Mouse (Mus musculus): ENCODE measurements around the gene Hemk1.

The Hemk1 gene

GRCm38 (mm10) chr9:107338172-107338883 lies at the start of gene Hemk1:
Hemk1 (minus strand) TSS chr9:107338350.
- peak; percentile 81 for DNase-seq

DNA sequence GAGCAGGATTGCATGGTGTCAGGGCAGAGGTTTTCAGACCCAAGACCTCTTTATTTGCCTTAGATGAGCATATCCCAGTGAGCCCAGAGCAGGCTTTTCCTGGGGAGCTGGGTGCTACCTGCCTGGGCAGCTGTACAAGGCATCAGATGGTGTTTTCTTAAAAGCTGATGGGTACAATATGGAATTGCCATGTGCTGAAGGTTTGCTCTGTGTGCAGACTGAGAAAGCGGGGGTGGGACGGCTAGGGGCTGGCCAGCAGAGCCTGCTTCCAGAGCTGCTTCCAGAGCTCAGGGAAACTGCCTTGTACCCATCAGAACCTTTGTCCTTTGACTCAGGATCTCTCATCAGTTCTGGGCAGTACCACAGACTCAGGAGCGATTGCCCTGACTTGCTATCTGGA lies 49.6 kb upstream of the Hemk1 start:
- DNase-seq = no peak

DNA sequence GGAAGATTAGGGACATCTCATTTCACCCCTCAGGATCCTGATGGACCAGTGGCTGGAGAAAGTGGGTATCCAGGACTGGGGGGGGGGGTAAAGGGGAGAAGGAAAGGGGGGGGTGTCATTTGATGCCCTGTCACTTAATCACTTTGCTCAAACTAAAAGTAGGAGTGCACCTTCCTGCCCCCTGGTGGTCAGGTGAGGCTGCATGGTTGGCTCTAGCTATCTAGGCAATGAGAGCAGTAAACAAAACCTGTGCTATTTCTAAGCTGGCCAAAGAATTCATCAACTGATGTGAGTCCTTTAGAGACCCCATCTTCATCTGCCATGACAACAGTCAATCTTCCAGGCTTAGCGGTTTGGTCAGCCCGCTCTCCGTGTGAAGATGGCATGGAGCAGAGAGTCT lies 48.6 kb upstream of the Hemk1 start:
- DNase-seq = peak; percentile 56

DNA sequence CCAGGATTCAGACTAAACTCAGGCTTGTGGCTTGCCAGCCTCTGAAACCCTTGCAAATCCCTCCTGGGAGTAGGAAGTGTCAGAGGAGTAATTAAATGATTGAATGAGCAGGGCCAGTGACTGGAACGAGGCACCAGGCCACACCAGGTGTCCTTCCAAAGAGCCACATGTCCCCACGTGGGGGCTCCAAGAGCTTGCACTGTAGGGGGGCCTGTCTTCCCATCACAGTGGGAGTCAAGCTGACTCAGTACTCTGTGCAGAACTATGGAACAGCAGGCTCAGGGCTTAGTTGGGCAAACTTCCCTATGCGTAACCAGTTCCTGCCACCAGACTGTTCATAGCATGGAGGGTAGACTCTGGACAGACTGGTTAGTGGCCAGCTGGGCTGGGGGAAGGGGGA lies 46.2 kb upstream of the Hemk1 start:
- no peak for DNase-seq

DNA sequence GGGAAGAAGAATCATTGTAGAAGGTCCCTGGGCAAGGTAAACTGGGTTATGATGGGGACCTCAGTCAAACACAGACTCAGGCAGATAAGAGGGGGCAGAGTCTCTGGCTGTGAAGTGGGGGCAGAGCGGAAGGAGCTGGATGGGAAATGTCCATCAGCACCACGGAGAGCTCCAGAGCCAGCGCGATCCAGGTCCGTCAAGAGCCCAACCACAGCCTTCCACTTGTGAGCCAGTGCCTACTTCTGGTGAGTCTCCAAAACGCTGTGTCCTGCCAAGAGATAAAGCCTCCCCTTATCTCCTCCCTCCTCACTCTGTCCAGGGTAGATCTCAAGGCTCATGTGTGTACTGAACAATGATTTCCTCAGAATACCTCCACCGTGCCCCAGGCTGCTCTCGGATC lies 43.6 kb upstream of the Hemk1 start:
- no peak for DNase-seq

- DNase-seq = no peak
These were observed 39.9 kb upstream of the Hemk1 start for GRCm38 (mm10) chr9:107377961-107378512.

DNA sequence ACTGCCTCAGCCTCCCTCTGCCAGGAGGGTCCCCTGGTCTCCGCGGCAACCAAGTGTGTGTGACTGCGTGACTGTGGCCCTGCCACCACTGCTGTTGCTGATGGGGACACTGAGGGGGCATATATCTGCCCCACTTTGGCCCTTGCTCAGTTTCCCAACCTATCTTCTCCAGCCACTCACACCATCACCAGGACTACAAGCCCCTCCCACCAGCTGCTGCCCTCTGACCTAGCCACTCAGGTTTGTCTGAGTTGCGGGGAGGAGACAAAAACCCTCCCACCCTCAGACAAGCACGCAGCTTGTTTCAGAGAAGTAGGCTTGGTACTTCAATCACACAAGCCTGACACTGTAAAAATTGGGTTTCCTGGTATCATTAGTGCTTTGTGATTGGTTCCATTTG lies 37.3 kb upstream of the Hemk1 start:
- no peak for DNase-seq

- DNase-seq = peak; percentile 44
These were observed 36.5 kb upstream of the Hemk1 start for GRCm38 (mm10) chr9:107374623-107375022.

DNA sequence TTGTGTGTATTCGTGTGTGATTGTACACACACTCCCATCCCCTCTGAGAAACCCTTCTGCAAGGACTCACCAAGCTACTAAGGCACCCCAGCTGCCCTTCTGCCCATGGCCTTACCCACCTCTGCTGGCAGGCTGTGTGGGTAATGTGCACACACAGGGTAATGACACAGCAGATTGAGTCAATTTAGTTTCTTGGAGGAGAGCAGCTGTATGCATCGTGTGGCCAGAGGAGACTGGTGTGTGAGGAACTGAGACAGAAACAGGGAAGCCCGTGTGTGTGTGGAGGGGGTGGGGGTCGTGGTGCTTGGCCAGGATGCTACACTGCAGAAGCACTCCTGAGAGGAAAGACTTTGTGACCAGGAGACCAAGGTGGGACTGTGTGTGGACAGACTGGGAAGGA lies 34.3 kb upstream of the Hemk1 start:
- DNase-seq = no peak

DNA sequence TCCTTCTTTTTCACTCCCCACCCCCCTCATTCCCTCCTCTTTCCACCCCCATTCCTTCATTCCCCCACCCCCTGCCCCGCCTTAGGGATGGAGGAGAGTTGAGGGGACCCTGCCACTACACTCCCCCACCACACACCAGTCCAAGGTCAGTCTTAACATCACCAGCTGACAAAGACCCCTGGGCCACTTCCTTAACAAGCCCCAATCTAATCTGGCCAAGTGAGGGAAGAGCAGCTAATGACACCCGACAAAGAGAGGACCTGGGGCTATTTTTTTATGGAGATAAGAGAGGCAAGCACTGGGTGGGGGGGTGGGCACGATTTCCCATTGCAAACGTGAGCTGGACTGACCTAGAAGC lies 31.9 kb upstream of the Hemk1 start:
- no peak for DNase-seq

- DNase-seq = no peak
These were observed 31.3 kb upstream of the Hemk1 start for GRCm38 (mm10) chr9:107369270-107370105.

GRCm38 (mm10) chr9:107368302-107368701 lies 30.2 kb upstream of the Hemk1 start:
- no peak for DNase-seq

DNA sequence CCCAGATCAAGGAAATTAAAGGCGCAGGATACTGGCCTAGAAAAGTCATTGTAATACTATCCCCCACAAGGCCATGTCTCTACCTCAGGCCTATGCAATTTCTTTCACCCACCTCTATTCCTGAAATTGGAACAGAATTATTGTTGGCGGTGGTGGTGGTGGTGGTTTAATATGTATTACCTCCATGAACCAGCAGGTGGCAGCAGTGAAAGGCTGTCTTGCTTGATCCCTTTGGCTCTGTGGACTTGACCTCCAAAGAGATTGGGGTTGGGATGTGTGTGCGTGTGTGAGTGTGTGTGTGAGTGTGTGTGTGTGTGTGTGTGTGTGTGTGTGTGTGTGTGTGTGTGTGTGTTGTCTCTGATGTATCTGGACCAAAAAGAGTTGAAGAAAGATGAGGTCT lies 28.5 kb upstream of the Hemk1 start:
- peak; percentile 57 for DNase-seq

GRCm38 (mm10) chr9:107360989-107361388 lies 22.8 kb upstream of the Hemk1 start:
- no peak for DNase-seq

DNA sequence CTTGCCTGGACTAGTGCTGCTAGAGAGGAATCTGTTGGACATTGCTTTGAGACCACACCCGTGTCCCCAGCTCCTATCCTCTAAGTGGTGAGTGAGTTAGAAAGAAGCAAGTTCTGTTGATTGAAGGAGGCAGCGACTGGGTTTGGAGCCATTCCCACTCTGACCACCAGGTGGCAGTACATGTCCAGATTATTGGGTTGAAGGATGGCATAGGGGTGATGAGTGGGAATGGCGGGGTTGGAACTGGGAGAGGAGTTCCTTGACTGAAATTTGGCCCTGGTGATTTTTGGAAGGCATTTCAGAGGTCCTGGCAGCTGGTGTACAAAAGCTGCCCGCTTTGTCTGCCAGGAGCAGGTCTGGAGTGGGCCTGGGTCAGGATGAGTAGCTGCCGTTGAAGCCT lies 19.5 kb upstream of the Hemk1 start:
- peak; percentile 68 for DNase-seq

DNA sequence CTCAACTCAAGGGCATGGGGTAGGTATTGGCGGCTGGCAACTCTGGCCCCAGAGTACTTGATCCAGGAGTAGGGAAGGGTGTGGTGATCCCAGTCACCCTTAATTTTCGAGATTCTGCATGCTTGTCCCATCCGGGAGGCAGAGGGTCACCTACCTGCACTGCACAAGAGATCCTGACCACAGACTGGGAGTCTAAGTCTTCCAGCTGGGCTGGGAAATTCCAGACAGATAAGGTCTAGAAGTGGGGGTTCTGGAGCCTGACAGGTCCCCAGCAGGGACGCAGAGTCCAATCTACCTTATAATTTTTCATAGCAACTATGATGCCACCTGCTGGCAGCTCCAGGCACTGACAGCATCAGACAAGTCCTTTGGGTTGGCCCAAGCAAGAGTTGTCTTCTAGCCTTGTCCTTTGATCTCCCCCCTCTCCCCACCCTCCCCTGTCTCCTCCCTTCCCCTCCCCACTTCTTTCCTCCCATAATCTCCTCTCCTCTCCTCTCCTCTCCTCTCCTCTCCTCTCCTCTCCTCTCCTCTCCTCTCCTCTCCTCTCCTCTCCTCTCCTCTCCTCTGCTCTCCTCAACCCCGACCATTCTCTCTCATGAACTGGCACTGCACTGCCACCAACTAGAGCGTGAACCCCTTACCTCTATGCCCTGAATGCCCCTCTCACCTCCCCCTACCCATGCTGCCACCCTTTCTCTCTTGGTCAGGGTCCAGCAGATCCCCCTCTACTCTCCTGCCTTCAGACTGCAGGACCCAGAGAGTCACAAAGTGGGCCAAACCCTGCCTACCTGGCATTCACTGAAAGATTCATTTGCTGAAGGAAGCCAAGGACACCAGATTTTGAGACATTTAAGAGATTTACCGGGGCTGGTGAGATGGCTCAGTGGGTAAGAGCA lies 18.0 kb upstream of the Hemk1 start:
- DNase-seq = peak; percentile 64

DNA sequence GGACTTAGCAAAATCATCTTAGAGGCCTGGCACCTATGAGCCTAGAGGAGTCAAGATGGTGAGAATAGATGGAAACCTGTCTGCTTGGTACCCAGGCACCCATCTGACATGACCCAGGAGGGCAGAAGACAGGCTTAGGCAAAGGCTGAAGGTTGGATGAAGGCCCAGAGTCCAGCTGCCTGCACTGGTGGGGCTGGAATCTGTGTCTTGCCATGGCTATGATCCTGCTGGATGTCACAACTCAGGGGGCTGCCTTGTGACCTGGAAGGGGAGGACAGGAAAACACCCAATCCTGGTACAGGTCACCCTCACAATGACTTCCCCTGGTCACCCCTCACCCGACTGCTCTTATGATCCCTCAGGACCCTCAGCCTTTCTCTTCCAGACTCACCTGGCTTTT lies 16.7 kb upstream of the Hemk1 start:
- DNase-seq = no peak

DNA sequence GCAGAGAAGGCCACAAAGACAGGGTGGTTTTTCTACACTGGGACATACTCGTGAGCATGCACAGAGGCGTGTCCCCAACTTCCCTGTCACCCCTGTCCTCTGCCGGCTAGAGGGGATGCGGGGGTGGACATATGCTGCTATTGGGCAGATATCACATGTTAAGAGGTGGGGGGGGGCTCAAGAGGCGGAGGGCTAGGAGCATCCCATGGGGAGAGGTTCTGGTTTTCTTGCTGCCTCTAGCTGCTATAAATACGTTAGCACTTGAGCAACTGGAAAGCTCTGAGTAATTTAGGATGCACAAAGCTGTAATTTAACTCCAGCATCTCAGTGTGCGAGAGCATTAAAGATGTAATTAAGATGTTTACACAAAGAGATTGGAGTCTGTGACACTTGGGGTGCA lies 11.2 kb upstream of the Hemk1 start:
- no peak for DNase-seq

DNA sequence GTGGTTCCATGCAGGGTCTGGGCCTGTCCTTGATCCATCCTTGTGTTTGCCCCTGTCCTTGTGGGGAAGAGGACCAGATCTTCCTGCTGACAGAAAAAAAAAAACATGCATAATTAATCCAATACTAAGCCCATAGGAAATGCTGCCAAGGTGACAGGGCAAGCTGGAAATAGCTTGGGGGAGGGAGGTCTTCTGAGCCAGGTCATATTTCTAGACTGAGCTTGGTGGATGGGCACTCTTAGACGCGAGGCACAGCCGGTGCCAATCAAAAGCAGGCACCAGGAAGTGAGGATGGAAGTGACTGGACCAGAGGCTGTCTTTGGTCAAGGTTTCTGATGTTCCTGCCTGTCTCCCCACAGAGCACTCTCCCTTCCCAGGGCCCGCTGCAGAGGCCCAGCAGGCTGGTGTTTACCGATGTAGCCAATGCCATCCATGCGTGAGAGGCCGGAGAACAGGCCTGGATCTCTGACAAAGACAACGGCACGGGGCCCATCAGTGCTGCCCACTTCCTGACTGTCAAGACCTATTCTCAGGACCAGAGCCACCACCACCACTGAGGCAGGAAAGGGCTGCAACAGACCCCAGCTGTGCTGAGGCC lies 9.5 kb upstream of the Hemk1 start:
- no peak for DNase-seq

DNA sequence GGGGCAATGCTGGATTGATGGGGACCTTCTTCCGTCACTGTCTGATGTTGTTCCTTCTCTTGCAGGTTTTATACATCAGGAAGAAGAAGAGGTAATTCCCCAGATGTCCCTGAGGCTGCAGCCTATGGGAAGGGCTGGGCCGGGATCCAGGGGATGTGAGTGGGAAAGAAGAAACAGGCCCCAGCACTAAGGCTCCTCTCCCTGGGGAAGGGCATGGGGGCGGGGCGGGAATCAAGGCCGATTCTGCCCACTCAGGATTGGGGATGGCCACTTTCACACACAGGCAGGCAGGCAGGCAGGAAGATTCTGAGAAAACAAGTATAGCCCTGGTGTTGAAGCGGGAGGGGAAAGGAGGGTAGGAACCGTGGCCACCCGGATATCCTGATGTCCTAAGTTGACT lies 7.9 kb upstream of the Hemk1 start:
- no peak for DNase-seq

DNA sequence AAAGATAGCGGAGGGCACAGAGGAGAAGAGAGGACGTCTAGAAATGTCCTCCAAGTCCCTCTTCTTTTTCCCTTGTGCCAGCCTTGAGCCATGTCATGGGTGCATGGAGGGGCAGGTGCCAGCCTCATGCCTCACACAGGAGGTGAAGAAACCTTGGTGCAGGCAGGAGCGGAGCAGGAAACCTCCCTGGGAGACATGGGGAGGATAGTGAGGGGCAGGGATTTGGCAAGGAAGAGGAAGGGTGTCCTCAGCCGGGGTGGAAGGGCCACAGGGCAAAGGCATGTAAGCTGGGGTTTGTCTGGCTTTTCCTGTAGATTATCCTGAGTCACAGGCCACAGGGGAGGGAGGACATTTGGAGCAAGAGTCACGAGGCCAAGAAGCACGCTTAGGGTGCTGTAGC lies 5.9 kb upstream of the Hemk1 start:
- no peak for DNase-seq

DNA sequence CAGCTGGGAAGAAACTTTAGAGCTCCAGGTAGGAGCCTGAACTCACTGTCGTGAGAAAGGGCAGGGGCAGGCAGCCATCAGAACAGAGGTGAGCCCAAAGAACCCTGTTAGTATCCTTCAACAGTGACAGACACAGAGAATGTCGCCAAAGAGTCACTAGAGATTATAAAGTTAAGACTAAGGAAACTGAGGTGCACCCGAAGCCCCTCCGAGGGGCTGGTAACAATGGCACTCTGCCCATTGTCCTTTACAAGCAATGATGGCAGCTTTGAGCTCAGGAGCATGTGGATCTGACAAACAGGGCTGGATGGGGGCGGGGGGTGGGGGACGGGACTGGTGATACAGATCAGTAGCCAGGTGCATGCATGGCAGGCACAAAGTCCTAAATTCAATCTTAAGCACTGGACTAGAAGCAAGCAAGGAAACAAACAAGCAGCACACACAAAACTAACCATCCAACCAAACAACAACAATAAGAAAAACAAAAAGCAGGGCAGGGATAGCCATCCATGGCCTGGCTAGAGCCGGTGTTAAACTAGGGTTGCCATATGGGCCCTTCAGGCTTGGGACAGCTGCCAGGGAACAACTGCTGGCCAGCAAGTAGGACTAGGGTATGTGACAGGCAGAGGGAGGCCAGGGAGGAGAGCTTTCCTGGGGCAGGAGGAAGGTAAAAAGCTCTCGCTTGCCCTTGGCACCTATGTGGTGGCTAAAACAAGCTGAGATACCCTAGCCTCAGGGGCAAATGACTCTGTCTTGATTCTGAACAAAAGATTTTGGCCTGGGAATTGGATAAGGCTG lies 5.2 kb upstream of the Hemk1 start:
- no peak for DNase-seq
